Mouse (Mus musculus): Measurements from ENCODE around the gene Gm10300. TPM values are rescaled to one million over a fixed set of nuclear protein-coding genes. Genes with fewer than 3 reads are reported as not detected.

Gm10300 gene
- 0.07 TPM in 2 replicates for polyA plus RNA-seq (2012; rRNA removed)

GRCm38 (mm10) chr4:132074077-132074932 is at the start of gene Gm10300:
Gene Gm10300, plus strand, starts transcription at chr4:132074697.

DNA sequence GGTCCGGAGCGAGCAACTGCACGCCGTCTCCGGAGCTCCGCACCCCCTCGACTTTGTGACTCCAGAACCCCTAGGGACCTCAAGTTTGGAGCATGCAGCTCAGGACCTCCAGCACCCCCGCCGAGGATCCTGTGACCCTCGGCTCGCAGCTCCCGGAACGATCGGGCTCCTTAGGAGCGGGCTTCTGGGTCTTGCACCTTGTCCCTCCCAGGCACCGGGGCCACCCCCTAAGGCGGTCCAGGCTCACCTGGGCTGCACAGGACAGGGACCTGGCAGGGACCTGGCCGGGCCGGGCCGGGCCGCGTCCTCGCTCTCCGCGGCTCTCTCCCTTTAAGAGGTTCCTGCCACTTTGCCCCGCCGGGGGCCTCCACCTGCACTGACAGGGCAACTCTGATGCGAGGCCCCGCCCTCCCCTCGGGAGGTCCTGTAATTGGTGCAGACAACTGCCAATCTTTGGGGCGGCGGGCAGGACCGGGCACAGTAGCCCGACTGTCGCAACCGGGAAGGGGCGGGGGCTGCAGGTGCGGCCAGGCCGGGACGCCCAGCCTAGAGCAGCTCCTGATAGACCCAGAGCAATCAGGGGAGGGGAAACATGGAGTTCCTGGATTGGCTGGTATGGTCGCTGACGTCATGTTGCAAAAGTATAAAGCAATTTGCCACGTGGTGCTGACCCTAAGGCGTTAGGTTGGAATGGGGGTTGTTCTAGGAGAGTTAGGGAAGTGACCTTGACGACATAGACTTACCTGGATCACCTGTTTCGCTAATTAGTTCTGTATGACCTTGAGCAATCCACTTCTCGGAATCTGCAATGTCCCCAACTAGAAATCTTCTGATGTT is 654 bp downstream of the Gm10300 start, which contains the start of gene Epb41:
Gene Epb41, minus strand, starts transcription at position 389 of the 837 bp plus-strand sequence.

Other genes starting within 250 kb of the Gm10300 start
- gene Ptpru, start 236.4 kb upstream of the Gm10300 start, polyA plus RNA-seq (2012; rRNA removed) = 1.8 and 3.4 TPM in 2 replicates
- gene Mecr, start 231.2 kb upstream of the Gm10300 start, polyA plus RNA-seq (2012; rRNA removed) = 30.4 and 33.8 TPM in 2 replicates
- gene Srsf4, start 201.1 kb upstream of the Gm10300 start, polyA plus RNA-seq (2012; rRNA removed) = 29.3 and 37.0 TPM in 2 replicates
- gene Tmem200b, start 152.9 kb upstream of the Gm10300 start, polyA plus RNA-seq (2012; rRNA removed) = 0.74 and 0.93 TPM in 2 replicates
- 72.0 and 77.9 TPM in 2 replicates for gene Epb41, start 624 bp downstream of the Gm10300 start, polyA plus RNA-seq (2012; rRNA removed)
- gene Oprd1, start 69.8 kb downstream of the Gm10300 start, polyA plus RNA-seq (2012; rRNA removed) = 0.01 and 0.02 TPM in 2 replicates
- 7.1 and 7.3 TPM in 2 replicates for gene Ythdf2, start 137.6 kb downstream of the Gm10300 start, polyA plus RNA-seq (2012; rRNA removed)
- 6.7 and 7.5 TPM in 2 replicates for gene Gmeb1, start 186.9 kb downstream of the Gm10300 start, polyA plus RNA-seq (2012; rRNA removed)
- 12.4 and 15.0 TPM in 2 replicates for gene Taf12, start 199.7 kb downstream of the Gm10300 start, polyA plus RNA-seq (2012; rRNA removed)
- 0.22 and 0.36 TPM in 2 replicates for gene Rab42, start 228.7 kb downstream of the Gm10300 start, polyA plus RNA-seq (2012; rRNA removed)

Measured in liver, embryonic 18 days (tissue).